Mouse (Mus musculus): Measurements from ENCODE around the gene 1700010B08Rik. TPM values are rescaled to one million over a fixed set of nuclear protein-coding genes. Genes with fewer than 3 reads are reported as not detected.

The 1700010B08Rik gene
- polyA plus RNA-seq, 1 experiment from 2014 or later = not detected

DNA sequence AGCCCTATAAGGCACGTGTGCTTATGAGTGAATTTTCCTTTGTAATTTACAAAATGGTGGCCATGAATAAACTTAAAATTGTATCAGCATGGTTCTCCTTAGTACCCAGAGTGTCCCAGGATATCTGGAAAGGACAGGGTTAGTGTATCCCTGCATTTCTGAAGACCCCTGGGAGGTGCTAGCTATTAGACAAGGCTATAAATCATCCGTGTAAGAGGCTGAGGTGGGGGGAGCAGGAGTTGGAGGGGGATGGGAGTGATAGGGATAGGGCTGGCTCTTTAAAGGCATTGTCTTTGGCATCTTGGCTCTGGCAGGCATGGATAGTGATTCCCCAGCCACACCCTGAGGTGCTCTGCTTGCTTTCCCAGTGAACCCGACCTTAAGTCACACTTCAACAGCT is 45.4 kb downstream of the 1700010B08Rik start:
- 63% methylated on average over 3 of the region's 3 CpGs for WGBS

DNA sequence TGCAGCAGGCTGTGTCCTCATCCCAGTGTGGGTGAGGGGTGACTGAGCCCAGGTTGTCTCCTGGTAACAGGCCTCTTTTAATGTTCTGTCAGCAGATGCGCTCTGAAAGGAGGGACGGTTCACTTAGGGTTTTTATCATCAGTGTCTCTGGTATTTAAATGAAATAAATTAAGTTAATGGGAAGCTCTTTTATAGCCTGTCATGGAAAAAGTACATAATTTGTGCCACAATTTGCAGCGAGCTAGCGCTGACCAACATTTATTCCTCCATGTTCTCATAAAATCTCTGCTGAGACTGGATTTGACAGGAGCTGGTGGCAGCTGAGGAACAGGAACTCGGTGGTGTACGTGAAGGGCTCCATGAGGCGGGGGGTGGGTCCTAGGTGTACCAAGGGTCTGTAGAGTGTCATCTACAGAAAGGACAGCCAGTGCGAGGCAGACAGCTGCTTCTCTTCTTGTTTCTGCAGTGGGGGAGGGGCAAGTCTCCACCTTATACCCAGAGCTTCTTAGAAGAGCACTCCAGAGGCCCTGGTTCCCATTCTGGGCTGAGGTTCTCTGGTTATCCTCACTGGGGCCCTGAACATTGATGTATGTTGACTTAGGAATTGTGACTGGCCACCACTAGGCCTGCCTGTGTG is 48.9 kb downstream of the 1700010B08Rik start:
- H3K27ac ChIP-seq (replicated peaks; ENCODE audit: low read depth, low read length) = no peak overlapping the region
- no peak for DNase-seq (ENCODE audit: low spot score)

More for the DNA sequence above, 45.4 kb downstream of the 1700010B08Rik start:
- H3K9me3 ChIP-seq (replicated peaks; ENCODE audit: control insufficient read depth, low read length) = no peaks in the 10 kb centered on the region
- H3K27me3 ChIP-seq (ENCODE audit: control insufficient read depth, insufficient read depth, low read length) = no peaks in the 10 kb centered on the region
- no peak overlapping the region for H3K9ac ChIP-seq (replicated peaks; ENCODE audit: low read length)
- H3K4me2 ChIP-seq (ENCODE audit: low read depth, low read length) = no peak overlapping the region
- DNase-seq (ENCODE audit: low spot score) (no peak), ATAC-seq (replicated peaks; ENCODE audit: insufficient number of reproducible peaks, low FRiP score, low TSS enrichment, low read depth) (0 out of 2 replicates have a peak, but pooled peaks have one; percentile 21)
- H3K4me3 ChIP-seq (ENCODE audit: low read depth, low read length) = no peak overlapping the region
- no peaks in the 10 kb centered on the region for H3K36me3 ChIP-seq (replicated peaks; ENCODE audit: control insufficient read depth, insufficient read depth, low read depth, low read length)
- no peaks in the 10 kb centered on the region for H3K4me1 ChIP-seq (ENCODE audit: control insufficient read depth, insufficient read depth, low read length)
- H3K27ac ChIP-seq (replicated peaks; ENCODE audit: low read depth, low read length) = no peak overlapping the region

DNA sequence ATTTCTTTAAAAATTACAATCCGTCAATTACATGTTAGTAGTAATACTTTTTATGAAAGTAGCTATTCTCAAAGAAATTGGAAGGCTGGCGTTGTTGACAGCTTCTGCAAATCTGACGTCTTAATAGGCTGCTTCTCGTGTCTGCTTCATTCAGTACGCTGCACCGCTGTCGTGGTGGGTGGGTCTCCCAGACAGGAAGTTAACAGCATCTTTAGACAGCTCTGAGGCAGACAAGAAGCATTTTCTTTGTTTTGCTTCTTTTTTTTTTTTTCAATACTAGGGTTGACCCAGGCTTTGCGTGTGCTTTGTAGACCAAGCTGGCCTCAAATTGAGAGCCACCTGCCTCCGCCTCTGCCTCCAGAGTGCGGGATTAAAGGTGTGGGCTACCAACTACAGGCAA is 50.0 kb downstream of the 1700010B08Rik start:
- H3K27me3 ChIP-seq (ENCODE audit: control insufficient read depth, insufficient read depth, low read length) = no peaks in the 10 kb centered on the region
- H3K4me3 ChIP-seq (ENCODE audit: low read depth, low read length) = no peak overlapping the region
- H3K4me2 ChIP-seq (ENCODE audit: low read depth, low read length) = no peak overlapping the region
- no peak overlapping the region for H3K9ac ChIP-seq (replicated peaks; ENCODE audit: low read length)
- H3K9me3 ChIP-seq (replicated peaks; ENCODE audit: control insufficient read depth, low read length) = no peaks in the 10 kb centered on the region
- DNase-seq (ENCODE audit: low spot score) = no peak
- 61% methylated on average over 10 of the region's 10 CpGs for WGBS
- no peaks in the 10 kb centered on the region for H3K4me1 ChIP-seq (ENCODE audit: control insufficient read depth, insufficient read depth, low read length)
- H3K36me3 ChIP-seq (replicated peaks; ENCODE audit: control insufficient read depth, insufficient read depth, low read depth, low read length) = no peaks in the 10 kb centered on the region
- H3K27ac ChIP-seq (replicated peaks; ENCODE audit: low read depth, low read length) = no peak overlapping the region
- no peak for ATAC-seq (replicated peaks; ENCODE audit: insufficient number of reproducible peaks, low FRiP score, low TSS enrichment, low read depth)

More for the DNA sequence above, 48.9 kb downstream of the 1700010B08Rik start:
- H3K27me3 ChIP-seq (ENCODE audit: control insufficient read depth, insufficient read depth, low read length) = no peaks in the 10 kb centered on the region
- 85% methylated on average over 8 of the region's 8 CpGs for WGBS
- 0 out of 2 replicates have a peak, but pooled peaks have one; percentile 14 for ATAC-seq (replicated peaks; ENCODE audit: insufficient number of reproducible peaks, low FRiP score, low TSS enrichment, low read depth)
- H3K4me2 ChIP-seq (ENCODE audit: low read depth, low read length) = no peak overlapping the region
- H3K4me1 ChIP-seq (ENCODE audit: control insufficient read depth, insufficient read depth, low read length) = no peaks in the 10 kb centered on the region
- H3K36me3 ChIP-seq (replicated peaks; ENCODE audit: control insufficient read depth, insufficient read depth, low read depth, low read length) = no peaks in the 10 kb centered on the region
- no peak overlapping the region for H3K4me3 ChIP-seq (ENCODE audit: low read depth, low read length)
- H3K9me3 ChIP-seq (replicated peaks; ENCODE audit: control insufficient read depth, low read length) = no peaks in the 10 kb centered on the region
- no peak overlapping the region for H3K9ac ChIP-seq (replicated peaks; ENCODE audit: low read length)

DNA sequence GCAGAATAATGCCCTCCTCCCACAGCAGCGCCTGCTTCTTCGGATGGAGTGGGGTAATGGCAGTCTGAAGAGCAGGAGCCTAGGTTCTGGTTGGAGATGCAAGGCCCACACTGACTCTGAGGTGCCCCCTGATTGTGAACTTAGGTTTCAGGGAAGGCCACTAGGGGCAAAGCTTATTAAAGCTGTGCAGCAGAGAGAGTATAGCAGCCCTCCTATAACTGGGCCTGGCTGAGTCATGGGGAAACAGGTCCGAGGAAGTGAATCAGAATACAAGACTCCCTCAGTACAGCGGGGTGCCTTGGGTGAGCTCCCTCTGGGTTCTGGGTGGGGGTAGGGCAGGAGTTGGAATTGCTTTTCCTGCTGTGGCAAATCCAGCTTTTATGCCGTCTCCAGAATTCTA is 51.4 kb downstream of the 1700010B08Rik start:
- no peak for ATAC-seq (replicated peaks; ENCODE audit: insufficient number of reproducible peaks, low FRiP score, low TSS enrichment, low read depth)
- H3K9me3 ChIP-seq (replicated peaks; ENCODE audit: control insufficient read depth, low read length) = no peaks in the 10 kb centered on the region
- no peaks in the 10 kb centered on the region; the same call in 1 of the 2 replicates for H3K4me1 ChIP-seq (ENCODE audit: control insufficient read depth, insufficient read depth, low read length)
- H3K9ac ChIP-seq (replicated peaks; ENCODE audit: low read length) = no peak overlapping the region
- no peak overlapping the region for H3K4me3 ChIP-seq (ENCODE audit: low read depth, low read length)
- H3K27me3 ChIP-seq (ENCODE audit: control insufficient read depth, insufficient read depth, low read length) = no peaks in the 10 kb centered on the region
- H3K27ac ChIP-seq (replicated peaks; ENCODE audit: low read depth, low read length) = no peak overlapping the region
- 72% methylated on average over 5 of the region's 5 CpGs for WGBS
- no peaks in the 10 kb centered on the region for H3K36me3 ChIP-seq (replicated peaks; ENCODE audit: control insufficient read depth, insufficient read depth, low read depth, low read length)
- H3K4me2 ChIP-seq (ENCODE audit: low read depth, low read length) = no peak overlapping the region
- no peak for DNase-seq (ENCODE audit: low spot score)

Small RNA genes within 50 kb of the gene (microRNA-seq; reads per million reads assigned to microRNA genes)
- not detected for gene Mir6340 (ENCODE audit: borderline number of aligned reads)

Other genes with a start within 250 kb of the 1700010B08Rik start
- gene 1700021F07Rik, start 196.8 kb upstream of the 1700010B08Rik start, polyA plus RNA-seq (2014; fragmentation: Nextera tagmentation; extraction: Ambion mirVana) = not detected in 2 replicates
- not detected in 2 replicates for gene Ankrd60, start 141.1 kb upstream of the 1700010B08Rik start, polyA plus RNA-seq (2014; fragmentation: Nextera tagmentation; extraction: Ambion mirVana)
- gene Rab22a, start 59.7 kb upstream of the 1700010B08Rik start, polyA plus RNA-seq (2014; fragmentation: Nextera tagmentation; extraction: Ambion mirVana) = 37.7 and 40.3 TPM in 2 replicates
- gene Vapb, start 18.1 kb downstream of the 1700010B08Rik start, polyA plus RNA-seq (2014; fragmentation: Nextera tagmentation; extraction: Ambion mirVana) = 11.2 and 14.6 TPM in 2 replicates